Mouse (Mus musculus) bone marrow macrophage, adult 2 months (primary cell): ENCODE results near the gene Lrrc61. TPM values are rescaled to one million over a fixed set of nuclear protein-coding genes. Genes with fewer than 3 reads are reported as not detected.

Experiments used
- H3K27ac ChIP-seq: 2 replicates; pipeline ENCODE4 v1.5.1; 2012; ENCODE audit warnings: low read depth, low read length; ENCODE audit not compliant: insufficient read depth
- H3K4me1 ChIP-seq: 2 replicates; pipeline ENCODE4 v1.6.1; 2012; ENCODE audit warnings: low read length; ENCODE audit not compliant: control insufficient read depth, insufficient read depth
- H3K4me3 ChIP-seq: 2 replicates; pipeline ENCODE4 v1.5.1; 2012; ENCODE audit warnings: mild to moderate bottlenecking, low read length, moderate library complexity; ENCODE audit not compliant: insufficient read depth
- CTCF ChIP-seq: IDR thresholded peaks from 2 replicates; pipeline ENCODE4 v1.5.1; 2012; ENCODE audit warnings: low read depth, mild to moderate bottlenecking, low read length, moderate library complexity
- POLR2A ChIP-seq: IDR thresholded peaks from 2 replicates; pipeline ENCODE4 v1.6.1; 2012; ENCODE audit warnings: mild to moderate bottlenecking, low read depth, low read length, borderline replicate concordance
- polyA plus RNA-seq: library from polyadenylated mRNA; stranded (reverse); fragments of >200 nt; gene quantifications from 2 replicates; pipeline ENCODE4 v1.2.4, GENCODE M21; 2012; ENCODE audit not compliant: missing spikeins, insufficient read depth, insufficient read length

Lrrc61 gene
- polyA plus RNA-seq, 1 experiment, result 19.1 TPM

DNA sequence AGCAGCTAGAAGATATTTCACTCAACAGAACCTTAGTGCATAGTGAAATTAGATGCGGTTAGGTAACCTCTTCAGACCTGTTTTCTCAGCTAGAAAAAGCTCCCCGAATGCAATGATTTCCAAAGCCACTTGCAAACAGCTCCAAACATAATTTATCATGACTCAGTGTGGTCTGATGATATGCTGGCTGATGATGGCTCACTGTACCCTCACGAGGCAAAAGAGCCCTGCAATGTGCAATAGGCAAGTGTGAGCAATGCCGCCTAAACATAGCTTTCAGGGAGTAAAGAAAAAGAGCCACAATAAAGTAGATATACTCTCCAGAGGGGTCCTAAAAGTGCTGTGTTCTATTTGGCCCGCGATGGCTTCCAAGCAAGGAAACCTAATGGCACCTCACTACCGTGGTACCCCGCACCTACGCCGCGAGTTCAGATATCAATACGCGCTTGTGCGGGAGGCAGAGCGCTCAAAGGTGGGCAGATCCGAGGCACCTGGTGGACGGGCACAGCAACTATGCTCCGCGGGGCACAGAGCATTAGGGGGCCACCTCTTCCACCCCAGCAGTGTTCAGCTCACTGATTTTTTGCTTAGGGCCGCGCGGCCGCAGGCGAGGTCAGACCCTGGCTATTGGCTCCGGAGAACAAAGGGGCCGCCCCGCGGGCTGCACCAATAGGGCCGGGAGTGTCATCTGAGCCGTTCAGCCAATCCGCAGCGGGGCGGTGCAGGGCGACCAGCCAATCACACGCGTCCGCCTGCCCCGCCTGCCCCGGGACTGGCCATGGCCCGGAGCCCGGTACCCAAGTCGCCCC is 46.9 kb downstream of the Lrrc61 start, which contains the start of gene Zfp775:
Zfp775 (plus strand) TSS at position 793 of the 809 bp plus-strand sequence.
- Histone ChIP-seq H3K4me3 (peak within 1 kb of the TSS; percentile 89), H3K27ac (peak within 1 kb of the TSS; percentile 43), H3K4me1 (peaks cover 20% of the 10 kb centered on the region)
- TF ChIP-seq CTCF (no peak), POLR2A (no peak)

DNA sequence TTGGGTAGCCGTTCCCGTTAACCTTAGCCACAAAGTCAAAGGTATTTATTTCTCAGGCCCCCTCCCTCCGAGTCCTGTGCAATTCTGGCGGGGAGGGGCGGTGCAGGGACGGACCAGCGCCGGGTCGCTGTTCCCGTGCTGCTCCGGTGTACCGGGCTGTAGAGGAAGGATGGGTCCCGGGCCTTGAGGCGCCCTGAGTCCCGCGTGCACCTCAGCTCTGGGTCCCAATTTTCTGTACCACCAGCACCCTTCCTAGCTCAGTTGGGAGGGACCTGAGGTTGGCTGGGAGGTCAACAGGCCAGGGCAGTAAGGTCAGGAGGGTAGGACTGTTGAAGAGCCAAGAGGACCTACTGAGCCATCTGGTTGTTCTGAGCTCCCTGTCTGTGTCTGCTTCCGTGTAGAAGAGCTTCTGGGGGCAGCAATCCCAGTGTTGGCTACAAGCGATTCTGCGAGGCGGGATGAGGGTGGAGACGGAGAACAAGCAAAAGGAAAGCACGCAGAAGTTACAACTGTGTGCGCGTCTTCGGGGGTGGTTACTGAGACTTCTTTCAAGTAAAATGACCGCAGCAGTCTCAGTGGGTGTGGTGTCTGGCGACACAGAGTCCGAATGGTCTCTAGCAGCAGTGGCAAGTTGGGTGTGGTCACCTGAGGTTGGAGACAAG is 47.6 kb downstream of the Lrrc61 start:
- Histone ChIP-seq H3K4me1 (peaks cover 20% of the 10 kb centered on the region), H3K4me3 (peak overlapping the region; percentile 89), H3K27ac (peak overlapping the region; percentile 23; the same call in 1 of the 2 replicates)
- TF ChIP-seq CTCF (0 out of 2 replicates have a peak, but pooled peaks have one; percentile 13), POLR2A (no peak)

DNA sequence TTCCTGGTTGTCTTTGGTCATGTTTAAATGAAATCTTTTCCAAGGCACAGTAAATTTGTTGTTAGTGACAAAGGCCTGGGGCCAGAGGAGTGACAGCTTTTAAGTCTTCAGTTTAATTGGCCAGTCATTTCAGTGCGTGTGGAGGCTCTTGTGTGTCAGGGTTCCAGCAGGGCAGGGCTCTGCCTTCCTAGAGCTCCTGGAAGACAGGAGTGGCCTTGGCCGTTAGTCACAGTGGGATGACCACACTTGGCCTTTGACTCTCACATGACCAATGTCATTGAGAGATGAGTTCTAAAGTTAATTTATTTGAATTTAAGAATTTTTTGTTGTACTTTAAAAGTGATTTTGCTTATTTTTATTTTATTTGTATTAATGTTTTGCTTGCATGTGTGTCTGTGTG is 53.5 kb downstream of the Lrrc61 start:
- peaks cover 1% of the 10 kb centered on the region; the same call in 1 of the 2 replicates for H3K4me1 ChIP-seq
- TF ChIP-seq POLR2A (no peak), CTCF (no peak)
- H3K4me3 ChIP-seq, result no peak overlapping the region
- no peak overlapping the region for H3K27ac ChIP-seq

DNA sequence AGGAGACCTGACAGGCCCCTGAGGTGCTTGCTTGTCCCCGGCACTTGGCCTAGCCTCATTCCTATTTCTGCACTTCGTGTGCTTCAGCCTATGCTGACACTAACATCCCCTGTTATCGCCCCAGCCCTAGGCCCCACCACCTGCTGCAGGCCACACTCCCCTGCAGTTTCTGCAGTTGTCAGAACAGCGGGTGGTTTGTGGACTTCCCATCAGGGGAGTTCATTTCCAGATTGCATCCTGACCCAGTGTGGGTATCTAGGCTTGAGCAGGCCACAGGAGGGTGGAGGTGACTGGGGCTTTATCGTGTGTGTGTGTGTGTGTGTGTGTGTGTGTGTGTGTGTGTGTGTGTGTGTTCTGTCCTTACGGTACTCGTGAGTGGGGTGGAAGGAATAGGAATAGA is 54.9 kb downstream of the Lrrc61 start:
- no peak overlapping the region for H3K4me3 ChIP-seq
- H3K27ac ChIP-seq, result no peak overlapping the region
- H3K4me1 ChIP-seq, result no peaks in the 10 kb centered on the region
- TF ChIP-seq CTCF (no peak), POLR2A (no peak)

DNA sequence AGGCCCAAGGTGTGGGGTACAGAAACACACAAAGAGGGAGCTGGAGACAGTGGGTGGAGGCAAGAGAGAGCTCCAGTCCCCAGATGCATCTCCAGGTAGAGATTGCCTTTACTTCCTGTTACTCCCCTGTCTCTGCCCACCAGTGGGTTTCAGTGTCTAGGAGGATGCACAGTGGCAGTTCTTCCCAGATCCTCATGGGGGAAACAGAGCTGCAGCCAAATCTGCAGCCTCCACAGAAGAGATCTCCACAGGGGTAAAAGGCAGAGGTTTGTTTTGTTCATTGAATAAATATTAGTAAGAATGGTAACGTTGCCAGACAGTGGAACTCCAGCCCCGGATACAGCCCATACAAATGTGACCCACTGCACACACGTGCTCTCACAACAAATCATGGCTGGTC is 56.1 kb downstream of the Lrrc61 start:
- Histone ChIP-seq H3K27ac (no peak overlapping the region), H3K4me1 (no peaks in the 10 kb centered on the region), H3K4me3 (no peak overlapping the region)
- no peak for TF ChIP-seq CTCF
- no peak for TF ChIP-seq POLR2A

DNA sequence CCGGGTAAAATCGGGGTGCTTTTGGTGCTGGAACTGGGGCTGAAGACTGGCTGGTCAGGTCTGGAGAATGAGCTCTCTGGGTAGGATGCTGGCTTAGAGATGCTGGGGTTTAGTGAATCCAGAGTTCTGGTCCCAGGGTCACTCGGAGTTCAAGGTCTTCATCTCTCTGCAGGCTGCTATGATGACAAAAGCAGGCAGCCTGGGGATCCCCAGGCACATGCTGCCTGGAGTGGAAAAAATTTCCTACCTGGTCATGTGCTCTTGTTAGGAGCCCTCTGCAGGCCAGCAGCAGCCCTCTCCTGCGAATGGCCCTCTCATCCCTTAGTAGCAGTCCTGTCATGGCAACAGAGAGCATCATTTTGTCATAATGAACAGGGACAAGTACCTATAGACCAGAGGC is 58.9 kb downstream of the Lrrc61 start:
- Histone ChIP-seq H3K4me3 (no peak overlapping the region), H3K4me1 (no peaks in the 10 kb centered on the region), H3K27ac (no peak overlapping the region)
- no peak for TF ChIP-seq CTCF
- TF ChIP-seq POLR2A, result no peak

DNA sequence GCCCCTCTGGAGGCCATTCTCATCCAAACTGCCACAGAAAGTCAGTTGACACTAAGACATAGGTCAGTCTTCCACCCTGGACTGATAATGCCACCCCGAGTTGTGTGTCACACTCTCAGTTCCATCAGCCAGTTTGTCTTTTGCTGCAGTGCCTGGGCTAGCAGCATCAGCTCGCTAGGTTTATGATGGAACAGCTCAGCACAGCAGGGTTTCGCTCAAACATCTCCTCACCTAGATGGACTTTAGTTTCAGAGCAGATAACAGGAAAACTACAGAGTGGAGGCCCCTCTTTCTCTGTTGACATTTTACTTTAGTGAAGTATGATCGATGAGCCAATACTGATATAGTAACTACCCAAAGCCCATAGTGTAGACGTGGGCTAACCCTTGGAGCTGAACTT is 60.2 kb downstream of the Lrrc61 start:
- Histone ChIP-seq H3K4me1 (no peaks in the 10 kb centered on the region), H3K27ac (no peak overlapping the region), H3K4me3 (no peak overlapping the region)
- TF ChIP-seq CTCF, result no peak
- TF ChIP-seq POLR2A, result no peak

DNA sequence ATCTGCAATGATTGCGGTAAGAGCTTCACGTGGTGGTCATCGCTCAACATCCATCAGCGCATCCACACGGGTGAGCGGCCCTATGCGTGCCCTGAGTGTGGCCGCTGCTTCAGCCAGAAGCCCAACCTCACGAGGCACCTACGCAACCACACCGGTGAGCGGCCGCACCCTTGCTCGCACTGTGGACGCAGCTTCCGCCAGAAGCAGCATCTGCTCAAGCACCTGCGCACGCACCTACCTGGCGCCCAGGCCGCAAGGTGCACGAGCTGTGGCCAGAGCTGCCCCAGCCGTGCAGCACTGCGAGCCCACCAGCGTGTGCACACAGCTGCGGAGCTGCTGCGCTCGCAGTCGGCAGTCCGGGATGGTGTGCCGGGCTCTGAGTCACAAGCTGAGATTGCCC is 65.4 kb downstream of the Lrrc61 start:
- TF ChIP-seq CTCF (no peak), POLR2A (no peak)
- no peak overlapping the region for H3K27ac ChIP-seq
- H3K4me3 ChIP-seq, result no peak overlapping the region
- H3K4me1 ChIP-seq, result no peaks in the 10 kb centered on the region; the same call in 1 of the 2 replicates

Other genes with a start within 250 kb of the Lrrc61 start
- gene Krba1, start 159.2 kb upstream of the Lrrc61 start, polyA plus RNA-seq, result 4.3 and 5.1 TPM in 2 replicates
- gene Zfp467, start 109.0 kb upstream of the Lrrc61 start, polyA plus RNA-seq, result 44.4 and 50.9 TPM in 2 replicates
- 0.11 TPM in 1 of 2 replicates, not detected in the other for gene Sspo, start 106.6 kb upstream of the Lrrc61 start, polyA plus RNA-seq
- 1.2 TPM in 1 of 2 replicates, not detected in the other for gene Atp6v0e2, start 17.2 kb upstream of the Lrrc61 start, polyA plus RNA-seq
- not detected in 2 replicates for gene Rarres2, start 18.0 kb downstream of the Lrrc61 start, polyA plus RNA-seq
- gene Gm45021, start 34.8 kb downstream of the Lrrc61 start, polyA plus RNA-seq, result not detected in 2 replicates
- 10.7 and 13.3 TPM in 2 replicates for gene Repin1, start 39.1 kb downstream of the Lrrc61 start, polyA plus RNA-seq
- gene Gm44965, start 39.1 kb downstream of the Lrrc61 start, polyA plus RNA-seq, result not detected in 2 replicates
- gene Zfp775, start 47.3 kb downstream of the Lrrc61 start, polyA plus RNA-seq, result 2.9 TPM in 2 replicates
- gene AI854703, start 72.0 kb downstream of the Lrrc61 start, polyA plus RNA-seq, result 0.15 TPM in 1 of 2 replicates, not detected in the other
- not detected in 2 replicates for gene Gimap8, start 92.4 kb downstream of the Lrrc61 start, polyA plus RNA-seq
- not detected in 2 replicates for gene Gimap9, start 121.3 kb downstream of the Lrrc61 start, polyA plus RNA-seq
- 0.40 TPM in 1 of 2 replicates, not detected in the other for gene Gimap4, start 129.8 kb downstream of the Lrrc61 start, polyA plus RNA-seq
- gene Gimap6, start 153.4 kb downstream of the Lrrc61 start, polyA plus RNA-seq, result 0.46 TPM in 1 of 2 replicates, not detected in the other
- gene Gm28053, start 163.8 kb downstream of the Lrrc61 start, polyA plus RNA-seq, result not detected in 2 replicates
- not detected in 2 replicates for gene Gimap7, start 163.8 kb downstream of the Lrrc61 start, polyA plus RNA-seq
- not detected in 2 replicates for gene Gimap1, start 184.3 kb downstream of the Lrrc61 start, polyA plus RNA-seq
- not detected in 2 replicates for gene Gimap5, start 191.4 kb downstream of the Lrrc61 start, polyA plus RNA-seq
- not detected in 2 replicates for gene Gimap3, start 216.1 kb downstream of the Lrrc61 start, polyA plus RNA-seq